Mouse (Mus musculus) thymus, adult 2 months (tissue): Measurements from ENCODE around the gene Boc. TPM values are rescaled to one million over a fixed set of nuclear protein-coding genes. Genes with fewer than 3 reads are reported as not detected.

Source experiments
- DNase-seq: peaks from one replicate; pipeline ENCODE4 v3.0.0; 2021
- H3K27ac ChIP-seq: fragments of 200-500 bp; 2 replicates; pipeline ENCODE4 v1.5.1; 2012; ENCODE audit warnings: low read length, control low read depth; ENCODE audit not compliant: control insufficient read depth, insufficient read depth
- H3K27me3 ChIP-seq: fragments of 200-500 bp; 2 replicates; pipeline ENCODE4 v1.6.1; 2012; ENCODE audit warnings: mild to moderate bottlenecking, low read length, moderate library complexity, mixed read lengths; ENCODE audit not compliant: control insufficient read depth, insufficient read depth
- H3K36me3 ChIP-seq: fragments of 200-500 bp; 2 replicates; pipeline ENCODE4 v1.6.1; 2012; ENCODE audit warnings: mild to moderate bottlenecking, low read length, moderate library complexity; ENCODE audit not compliant: control insufficient read depth, insufficient read depth
- H3K4me1 ChIP-seq: fragments of 200-500 bp; replicated peaks from 2 replicates; pipeline ENCODE4 v1.6.1; 2012; ENCODE audit warnings: low read length; ENCODE audit not compliant: control insufficient read depth, insufficient read depth
- H3K4me3 ChIP-seq: fragments of 200-500 bp; 2 replicates; pipeline ENCODE4 v1.5.1; 2012; ENCODE audit warnings: mild to moderate bottlenecking, low read length, control low read depth, moderate library complexity; ENCODE audit not compliant: control insufficient read depth, insufficient read depth
- CTCF ChIP-seq: fragments of 200-500 bp; IDR thresholded peaks from 2 replicates; pipeline ENCODE4 v1.5.1; 2012; ENCODE audit warnings: mild to moderate bottlenecking, control low read depth, low read length, moderate library complexity, borderline replicate concordance; ENCODE audit not compliant: control insufficient read depth, poor library complexity, insufficient read depth; ENCODE audit errors: extremely low read depth
- POLR2A ChIP-seq: fragments of 200-500 bp; IDR thresholded peaks from 2 replicates; pipeline ENCODE4 v1.6.1; 2012; ENCODE audit warnings: mild to moderate bottlenecking, low read length, control low read depth, moderate library complexity; ENCODE audit not compliant: control insufficient read depth, poor library complexity, insufficient read depth; ENCODE audit errors: extremely low read depth
- WGBS: fragments of 180-500 bp; shearing (Covaris S2); methylation state at CpG from one replicate; pipeline ENCODE4 v1.1.7; 2018; 5-methylcytosine and 5-hydroxymethylcytosine counted together
- polyA plus RNA-seq: library from polyadenylated mRNA; depleted of rRNA; stranded (reverse); fragments of >200 nt; gene quantifications from 2 replicates; pipeline ENCODE4 v1.2.3, GENCODE M21; 2012

The Boc gene
- polyA plus RNA-seq, 1 experiment: 14.6 TPM

GRCm38 (mm10) chr16:44510521-44511213, 48.0 kb downstream of the Boc start:
- TF ChIP-seq CTCF (no peak), POLR2A (no peak)
- Histone ChIP-seq H3K27me3 (no peaks in the 10 kb centered on the region), H3K27ac (no peak overlapping the region), H3K4me3 (no peak overlapping the region), H3K4me1 (no peaks in the 10 kb centered on the region), H3K36me3 (no peaks in the 10 kb centered on the region)
- WGBS: 93% methylated on average over 13 of the region's 13 CpGs
- no peak for DNase-seq

GRCm38 (mm10) chr16:44509458-44510344, 49.0 kb downstream of the Boc start:
- Histone ChIP-seq H3K36me3 (no peaks in the 10 kb centered on the region), H3K27ac (no peak overlapping the region), H3K27me3 (no peaks in the 10 kb centered on the region), H3K4me3 (no peak overlapping the region), H3K4me1 (no peaks in the 10 kb centered on the region)
- no peak for DNase-seq
- no peak for TF ChIP-seq CTCF
- no peak for TF ChIP-seq POLR2A
- WGBS: 82% methylated on average over 7 of the region's 7 CpGs

GRCm38 (mm10) chr16:44508772-44509171, 49.9 kb downstream of the Boc start:
- Histone ChIP-seq H3K27ac (no peak overlapping the region), H3K36me3 (no peaks in the 10 kb centered on the region), H3K4me1 (no peaks in the 10 kb centered on the region), H3K27me3 (no peaks in the 10 kb centered on the region), H3K4me3 (no peak overlapping the region)
- DNase-seq: no peak
- WGBS: 92% methylated on average over 13 of the region's 13 CpGs
- TF ChIP-seq POLR2A: no peak
- TF ChIP-seq CTCF: no peak

- WGBS: 14% methylated on average over 5 of the region's 5 CpGs
- H3K27ac ChIP-seq: no peak overlapping the region
- no peaks in the 10 kb centered on the region for H3K27me3 ChIP-seq
- H3K36me3 ChIP-seq: no peaks in the 10 kb centered on the region
- no peak for DNase-seq
- H3K4me3 ChIP-seq: no peak overlapping the region
- H3K4me1 ChIP-seq: no peaks in the 10 kb centered on the region
- TF ChIP-seq POLR2A (no peak), CTCF (no peak)
Measured at GRCm38 (mm10) chr16:44508025-44508424, 50.7 kb downstream of the Boc start.

- DNase-seq: no peak
- H3K27ac ChIP-seq: no peak overlapping the region
Measured at GRCm38 (mm10) chr16:44507027-44507929, 51.4 kb downstream of the Boc start.

GRCm38 (mm10) chr16:44505243-44505642, 53.5 kb downstream of the Boc start:
- Histone ChIP-seq H3K4me3 (no peak overlapping the region), H3K27me3 (no peaks in the 10 kb centered on the region), H3K36me3 (no peaks in the 10 kb centered on the region), H3K27ac (no peak overlapping the region), H3K4me1 (no peaks in the 10 kb centered on the region)
- WGBS: 97% methylated on average over 1 of the region's 1 CpGs
- DNase-seq: no peak
- TF ChIP-seq POLR2A (no peak), CTCF (no peak)

More at GRCm38 (mm10) chr16:44507027-44507929, 51.4 kb downstream of the Boc start:
- Histone ChIP-seq H3K4me3 (no peak overlapping the region), H3K36me3 (no peaks in the 10 kb centered on the region), H3K27me3 (no peaks in the 10 kb centered on the region), H3K4me1 (no peaks in the 10 kb centered on the region)
- no peak for TF ChIP-seq CTCF
- no peak for TF ChIP-seq POLR2A
- WGBS: 85% methylated on average over 10 of the region's 10 CpGs
